Mouse (Mus musculus) stomach, postnatal 0 days (tissue): ENCODE data around the gene Strn. TPM values are rescaled to one million over a fixed set of nuclear protein-coding genes. Genes with fewer than 3 reads are reported as not detected.
"Not testable (repeated sequence)": the region's sequence is repeated elsewhere in the genome, so short reads cannot be mapped to it uniquely, and the experiment has no call there.

Experiments
- ATAC-seq: fragments of 200-750 bp; cut with Nextera tagmentation; 2 replicates; pipeline ENCODE4 v1.8.0; 2017; ENCODE audit not compliant: low FRiP score, low TSS enrichment
- DNase-seq: peaks from one replicate; pipeline ENCODE4 v3.0.0-alpha.2; 2016; ENCODE audit warnings: low spot score
- H3K27ac ChIP-seq: fragments of 300-500 bp; sonication (generic); replicated peaks from 2 replicates; pipeline ENCODE4 v1.5.1; 2014; ENCODE audit warnings: mild to moderate bottlenecking, control low read depth
- H3K27me3 ChIP-seq: fragments of 300-500 bp; sonication (generic); 2 replicates; pipeline ENCODE4 v1.6.1; 2014; ENCODE audit warnings: low read length; ENCODE audit not compliant: control insufficient read depth, insufficient read depth
- H3K36me3 ChIP-seq: fragments of 300-500 bp; sonication (generic); 2 replicates; pipeline ENCODE4 v1.6.1; 2014; ENCODE audit warnings: low read length, mixed read lengths; ENCODE audit not compliant: control insufficient read depth, insufficient read depth
- H3K4me1 ChIP-seq: fragments of 300-500 bp; sonication (generic); replicated peaks from 2 replicates; pipeline ENCODE4 v1.6.1; 2014; ENCODE audit warnings: antibody characterized with exemption; ENCODE audit not compliant: control insufficient read depth, insufficient read depth
- H3K4me2 ChIP-seq: fragments of 300-500 bp; sonication (generic); replicated peaks from 2 replicates; pipeline ENCODE4 v1.6.1; 2014; ENCODE audit warnings: low read depth, mild to moderate bottlenecking, control low read depth, moderate library complexity
- H3K4me3 ChIP-seq: fragments of 300-500 bp; sonication (generic); 2 replicates; pipeline ENCODE4 v1.5.1; 2014; ENCODE audit warnings: low read depth, low read length, control low read depth
- H3K9ac ChIP-seq: fragments of 300-500 bp; sonication (generic); 2 replicates; pipeline ENCODE4 v1.6.1; 2014; ENCODE audit warnings: mild to moderate bottlenecking, low read length, control low read depth, mixed read lengths
- H3K9me3 ChIP-seq: fragments of 300-500 bp; sonication (generic); 2 replicates; pipeline ENCODE4 v1.6.1; 2016; ENCODE audit warnings: low read length; ENCODE audit not compliant: control insufficient read depth
- CTCF ChIP-seq: IDR thresholded peaks from 2 replicates; pipeline ENCODE4 v1.5.1; 2016; ENCODE audit warnings: antibody characterized with exemption, low read depth, mild to moderate bottlenecking, moderate library complexity
- EP300 ChIP-seq: optimal IDR thresholded peaks from 2 replicates; pipeline ENCODE3; 2016; ENCODE audit warnings: antibody characterized with exemption
- WGBS: fragments of 180-500 bp; shearing (Covaris S2); extraction: QIAGEN DNeasy Blood & Tissue Kit; methylation state at CpG from one replicate; pipeline ENCODE4 v1.1.7; 2014; 5-methylcytosine and 5-hydroxymethylcytosine counted together
- polyA plus RNA-seq: library from polyadenylated mRNA; unstranded; fragments of >200 nt; fragmentation: Nextera tagmentation; extraction: Ambion mirVana; gene quantifications from 2 replicates; pipeline ENCODE4 v1.2.1, GENCODE M21; 2015

Gene Strn
- polyA plus RNA-seq, 1 experiment from 2014 or later: 3.3 TPM

DNA sequence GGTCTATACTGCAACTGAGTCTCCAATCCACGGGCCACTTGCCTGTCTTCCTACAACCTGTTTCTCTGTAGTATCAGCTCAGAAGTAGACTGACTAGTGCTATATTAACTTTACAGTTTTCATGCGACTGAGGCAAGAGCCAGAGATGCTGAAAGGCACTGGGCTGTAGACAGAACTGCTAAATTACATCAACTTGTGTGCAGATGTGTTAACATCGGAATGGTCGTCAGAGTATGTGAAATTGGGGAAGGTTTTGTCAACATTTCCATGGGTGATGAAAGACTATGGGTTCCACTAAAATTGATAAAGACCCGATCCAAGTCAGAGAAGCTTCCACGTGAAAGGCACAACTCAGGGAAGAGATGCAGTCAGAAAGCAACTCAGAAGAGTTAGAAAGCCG lies 34.0 kb downstream of the Strn start:
- no peak overlapping the region for H3K4me2 ChIP-seq
- no peaks in the 10 kb centered on the region; the same call in 1 of the 2 replicates for H3K36me3 ChIP-seq
- ATAC-seq (no peak), DNase-seq (no peak)
- H3K4me3 ChIP-seq: no peak overlapping the region
- no peak overlapping the region for H3K27ac ChIP-seq
- 87% methylated on average over 7 of the region's 7 CpGs for WGBS
- H3K27me3 ChIP-seq: no peaks in the 10 kb centered on the region
- H3K9me3 ChIP-seq: no peaks in the 10 kb centered on the region
- TF ChIP-seq CTCF: no peak
- no peak for TF ChIP-seq EP300
- no peak overlapping the region for H3K9ac ChIP-seq
- H3K4me1 ChIP-seq: no peaks in the 10 kb centered on the region

DNA sequence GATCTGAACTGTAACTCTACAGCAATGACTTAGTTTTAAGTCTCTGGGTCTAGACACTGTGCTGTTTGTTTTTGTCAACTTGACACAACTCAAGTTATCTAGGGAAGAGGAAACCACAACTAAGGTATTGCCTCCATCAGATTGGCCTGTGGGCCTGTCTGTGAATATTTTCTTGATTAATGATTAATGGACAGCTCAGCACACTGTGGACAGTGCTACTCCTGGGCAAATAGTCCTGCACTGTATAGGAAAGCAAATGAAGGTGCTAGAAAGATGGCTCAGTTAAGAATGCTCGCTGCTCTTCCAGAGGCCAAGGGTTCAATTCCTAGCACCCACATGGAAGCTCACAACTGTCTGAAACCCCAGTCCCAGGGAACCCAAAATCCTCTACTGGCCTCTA lies 38.0 kb downstream of the Strn start:
- Histone ChIP-seq H3K27ac (no peak overlapping the region), H3K9ac (no peak overlapping the region), H3K36me3 (no peaks in the 10 kb centered on the region; the same call in 1 of the 2 replicates), H3K4me2 (no peak overlapping the region), H3K9me3 (no peaks in the 10 kb centered on the region), H3K27me3 (no peaks in the 10 kb centered on the region), H3K4me1 (no peaks in the 10 kb centered on the region), H3K4me3 (no peak overlapping the region)
- DNase-seq (no peak), ATAC-seq (peak; percentile 73)
- TF ChIP-seq CTCF (no peak), EP300 (no peak)
- 79% methylated on average over 1 of the region's 1 CpGs for WGBS

DNA sequence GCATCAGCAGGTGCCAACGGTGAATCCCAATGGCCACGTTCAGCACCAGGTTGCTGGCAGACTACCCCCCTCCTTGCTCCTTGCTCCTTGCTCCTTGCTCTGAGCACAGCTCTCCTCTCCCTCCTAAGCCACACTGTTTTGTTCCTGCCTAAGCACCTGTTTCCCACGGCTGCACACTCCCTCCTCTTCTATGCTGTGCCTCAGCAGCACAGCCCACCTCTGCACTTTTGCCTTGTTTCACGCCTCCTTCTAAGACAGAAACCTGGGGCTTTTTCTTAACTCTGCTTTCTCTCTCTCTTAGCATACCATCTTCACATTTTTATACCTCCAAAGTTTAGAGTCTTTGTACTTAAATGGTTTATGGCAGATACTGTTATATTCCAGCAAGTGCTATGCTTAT lies 39.5 kb downstream of the Strn start:
- Histone ChIP-seq H3K4me3 (no peak overlapping the region), H3K36me3 (no peaks in the 10 kb centered on the region), H3K4me2 (no peak overlapping the region), H3K9ac (no peak overlapping the region), H3K9me3 (no peaks in the 10 kb centered on the region), H3K27ac (no peak overlapping the region), H3K4me1 (no peaks in the 10 kb centered on the region), H3K27me3 (no peaks in the 10 kb centered on the region)
- DNase-seq (no peak), ATAC-seq (no peak)
- TF ChIP-seq CTCF: no peak
- no peak for TF ChIP-seq EP300
- 85% methylated on average over 4 of the region's 4 CpGs for WGBS

DNA sequence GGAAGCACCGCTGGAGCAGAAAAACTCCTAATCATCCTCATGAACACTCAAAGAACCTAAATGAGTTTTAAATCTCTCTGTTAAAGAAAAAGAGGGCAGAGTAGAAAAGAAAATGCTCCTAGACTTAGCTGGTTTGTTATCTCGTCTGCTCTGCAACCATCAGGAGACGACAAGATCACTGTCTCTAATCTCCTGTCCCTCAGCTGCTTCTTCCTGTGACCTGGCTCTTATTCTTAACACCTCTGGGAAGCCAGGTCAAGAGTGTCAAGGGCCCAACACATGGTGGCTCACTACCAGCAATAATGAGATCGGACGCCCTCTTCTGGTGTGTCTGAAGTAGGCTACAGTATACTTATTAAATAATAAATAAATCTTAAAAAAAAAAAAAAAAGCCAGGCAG lies 40.1 kb downstream of the Strn start:
- Histone ChIP-seq H3K9ac (no peak overlapping the region), H3K27me3 (no peaks in the 10 kb centered on the region), H3K9me3 (no peaks in the 10 kb centered on the region), H3K4me1 (no peaks in the 10 kb centered on the region), H3K4me2 (no peak overlapping the region), H3K4me3 (no peak overlapping the region), H3K27ac (no peak overlapping the region), H3K36me3 (no peaks in the 10 kb centered on the region)
- 86% methylated on average over 5 of the region's 5 CpGs for WGBS
- ATAC-seq: no peak
- DNase-seq: no peak
- TF ChIP-seq CTCF (no peak), EP300 (no peak)

GRCm38 (mm10) chr17:78689231-78689630 lies 47.8 kb downstream of the Strn start:
- not testable (repeated sequence) for H3K27ac ChIP-seq, H3K4me3 ChIP-seq, H3K27me3 ChIP-seq, H3K9ac ChIP-seq, H3K4me2 ChIP-seq, H3K4me1 ChIP-seq, H3K9me3 ChIP-seq, DNase-seq, ATAC-seq, H3K36me3 ChIP-seq
- 97% methylated on average over 3 of the region's 3 CpGs for WGBS

GRCm38 (mm10) chr17:78687971-78688370 lies 49.0 kb downstream of the Strn start:
- H3K4me1 ChIP-seq: no peaks in the 10 kb centered on the region
- 72% methylated on average over 5 of the region's 5 CpGs for WGBS
- no peak overlapping the region for H3K4me3 ChIP-seq
- no peak overlapping the region for H3K4me2 ChIP-seq
- H3K9ac ChIP-seq: no peak overlapping the region
- ATAC-seq: no peak
- no peak for DNase-seq
- H3K27me3 ChIP-seq: no peaks in the 10 kb centered on the region
- peaks cover 6% of the 10 kb centered on the region for H3K36me3 ChIP-seq
- H3K27ac ChIP-seq: no peak overlapping the region
- H3K9me3 ChIP-seq: no peaks in the 10 kb centered on the region
- TF ChIP-seq CTCF: no peak
- TF ChIP-seq EP300: no peak
